Mouse (Mus musculus): ENCODE results near the gene Egr4. TPM values are rescaled to one million over a fixed set of nuclear protein-coding genes. Genes with fewer than 3 reads are reported as not detected.

Gene Egr4
- polyA plus RNA-seq, 1 experiment, result not detected

- 50% methylated on average over 5 of the region's 5 CpGs for WGBS
- TF ChIP-seq POLR2A (IDR thresholded peaks at IDR 0.05; ENCODE audit: low read depth, low read length) (no peak), CTCF (IDR thresholded peaks at IDR 0.05; ENCODE audit: extremely low read depth, insufficient read length, insufficient replicate concordance, low read depth, low read length) (no peak)
- peaks cover 4% of the 10 kb centered on the region; the same call in 1 of the 2 replicates for H3K4me1 ChIP-seq (ENCODE audit: control insufficient read depth, insufficient read depth, insufficient read length, low read length)
Measured at GRCm38 (mm10) chr6:85518091-85518693, 4.8 kb upstream of the Egr4 start.

GRCm38 (mm10) chr6:85515941-85516340 lies 2.6 kb upstream of the Egr4 start:
- peaks cover 30% of the 10 kb centered on the region for H3K27me3 ChIP-seq (ENCODE audit: control insufficient read depth, insufficient read depth, low read length)
- WGBS, result 80% methylated on average over 4 of the region's 4 CpGs
- no peaks in the 10 kb centered on the region for H3K36me3 ChIP-seq (ENCODE audit: control insufficient read depth, insufficient read depth, low read length)
- H3K27ac ChIP-seq (ENCODE audit: insufficient read depth, low read depth, low read length), result no peak overlapping the region
- TF ChIP-seq POLR2A (IDR thresholded peaks at IDR 0.05; ENCODE audit: low read depth, low read length) (no peak), CTCF (IDR thresholded peaks at IDR 0.05; ENCODE audit: extremely low read depth, insufficient read length, insufficient replicate concordance, low read depth, low read length) (no peak)
- H3K4me3 ChIP-seq (ENCODE audit: low read depth, low read length), result no peak overlapping the region
- peaks cover 8% of the 10 kb centered on the region; the same call in 1 of the 2 replicates for H3K4me1 ChIP-seq (ENCODE audit: control insufficient read depth, insufficient read depth, insufficient read length, low read length)

More at GRCm38 (mm10) chr6:85518091-85518693, 4.8 kb upstream of the Egr4 start:
- Histone ChIP-seq H3K4me3 (ENCODE audit: low read depth, low read length) (no peak overlapping the region), H3K27me3 (ENCODE audit: control insufficient read depth, insufficient read depth, low read length) (peaks cover 8% of the 10 kb centered on the region), H3K27ac (ENCODE audit: insufficient read depth, low read depth, low read length) (no peak overlapping the region), H3K36me3 (ENCODE audit: control insufficient read depth, insufficient read depth, low read length) (no peaks in the 10 kb centered on the region)

- H3K4me3 ChIP-seq (ENCODE audit: low read depth, low read length), result peak overlapping the region; percentile 42
- TF ChIP-seq CTCF (IDR thresholded peaks at IDR 0.05; ENCODE audit: extremely low read depth, insufficient read length, insufficient replicate concordance, low read depth, low read length) (no peak), POLR2A (IDR thresholded peaks at IDR 0.05; ENCODE audit: low read depth, low read length) (no peak)
- whole genome bisulfite sequencing, result 3% methylated on average over 90 of the region's 90 CpGs
- H3K27me3 ChIP-seq (ENCODE audit: control insufficient read depth, insufficient read depth, low read length), result peaks cover 30% of the 10 kb centered on the region
- H3K27ac ChIP-seq (ENCODE audit: insufficient read depth, low read depth, low read length), result no peak overlapping the region
- peaks cover 8% of the 10 kb centered on the region; the same call in 1 of the 2 replicates for H3K4me1 ChIP-seq (ENCODE audit: control insufficient read depth, insufficient read depth, insufficient read length, low read length)
- H3K36me3 ChIP-seq (ENCODE audit: control insufficient read depth, insufficient read depth, low read length), result no peaks in the 10 kb centered on the region
Measured at GRCm38 (mm10) chr6:85512577-85513530, 535 bp downstream of the Egr4 start.

- WGBS, result 3% methylated on average over 21 of the region's 36 CpGs
- peaks cover 30% of the 10 kb centered on the region for H3K27me3 ChIP-seq (ENCODE audit: control insufficient read depth, insufficient read depth, low read length)
- TF ChIP-seq CTCF (IDR thresholded peaks at IDR 0.05; ENCODE audit: extremely low read depth, insufficient read length, insufficient replicate concordance, low read depth, low read length) (no peak), POLR2A (IDR thresholded peaks at IDR 0.05; ENCODE audit: low read depth, low read length) (no peak)
- H3K27ac ChIP-seq (ENCODE audit: insufficient read depth, low read depth, low read length), result no peak overlapping the region
- no peaks in the 10 kb centered on the region for H3K36me3 ChIP-seq (ENCODE audit: control insufficient read depth, insufficient read depth, low read length)
- H3K4me1 ChIP-seq (ENCODE audit: control insufficient read depth, insufficient read depth, insufficient read length, low read length), result peaks cover 8% of the 10 kb centered on the region; the same call in 1 of the 2 replicates
- H3K4me3 ChIP-seq (ENCODE audit: low read depth, low read length), result no peak overlapping the region
Measured at GRCm38 (mm10) chr6:85512056-85512440, 1.3 kb downstream of the Egr4 start.

GRCm38 (mm10) chr6:85511286-85512055 lies 1.9 kb downstream of the Egr4 start:
- no peak overlapping the region for H3K4me3 ChIP-seq (ENCODE audit: low read depth, low read length)
- peaks cover 30% of the 10 kb centered on the region for H3K27me3 ChIP-seq (ENCODE audit: control insufficient read depth, insufficient read depth, low read length)
- no peak for TF ChIP-seq POLR2A (IDR thresholded peaks at IDR 0.05; ENCODE audit: low read depth, low read length)
- no peak overlapping the region for H3K27ac ChIP-seq (ENCODE audit: insufficient read depth, low read depth, low read length)
- H3K36me3 ChIP-seq (ENCODE audit: control insufficient read depth, insufficient read depth, low read length), result no peaks in the 10 kb centered on the region
- H3K4me1 ChIP-seq (ENCODE audit: control insufficient read depth, insufficient read depth, insufficient read length, low read length), result peaks cover 8% of the 10 kb centered on the region; the same call in 1 of the 2 replicates
- WGBS, result 1% methylated on average over 88 of the region's 88 CpGs

GRCm38 (mm10) chr6:85510476-85510875 lies 2.9 kb downstream of the Egr4 start:
- Histone ChIP-seq H3K27ac (ENCODE audit: insufficient read depth, low read depth, low read length) (no peak overlapping the region), H3K4me1 (ENCODE audit: control insufficient read depth, insufficient read depth, insufficient read length, low read length) (peaks cover 8% of the 10 kb centered on the region; the same call in 1 of the 2 replicates), H3K36me3 (ENCODE audit: control insufficient read depth, insufficient read depth, low read length) (no peaks in the 10 kb centered on the region), H3K4me3 (ENCODE audit: low read depth, low read length) (no peak overlapping the region), H3K27me3 (ENCODE audit: control insufficient read depth, insufficient read depth, low read length) (peaks cover 30% of the 10 kb centered on the region)
- WGBS, result 6% methylated on average over 6 of the region's 6 CpGs
- TF ChIP-seq POLR2A (IDR thresholded peaks at IDR 0.05; ENCODE audit: low read depth, low read length), result no peak
- TF ChIP-seq CTCF (IDR thresholded peaks at IDR 0.05; ENCODE audit: extremely low read depth, insufficient read length, insufficient replicate concordance, low read depth, low read length), result peak; percentile 30; the same call in 1 of the 2 replicates
